Mouse (Mus musculus) kidney, postnatal 25 days (tissue): ENCODE measurements at regions not wholly inside any gene's neighbourhood (a gene's known extent, or its start where the extent isn't known, plus 50 kb on each side); places are given as distances from the start of the nearest gene placed in this dataset.

Source experiments
- DNase-seq, 2 experiments: peaks; one replicate each; pipeline ENCODE4 v3.0.0; 2021; ENCODE audit warnings: mixed read lengths in 2 of 2

DNA sequence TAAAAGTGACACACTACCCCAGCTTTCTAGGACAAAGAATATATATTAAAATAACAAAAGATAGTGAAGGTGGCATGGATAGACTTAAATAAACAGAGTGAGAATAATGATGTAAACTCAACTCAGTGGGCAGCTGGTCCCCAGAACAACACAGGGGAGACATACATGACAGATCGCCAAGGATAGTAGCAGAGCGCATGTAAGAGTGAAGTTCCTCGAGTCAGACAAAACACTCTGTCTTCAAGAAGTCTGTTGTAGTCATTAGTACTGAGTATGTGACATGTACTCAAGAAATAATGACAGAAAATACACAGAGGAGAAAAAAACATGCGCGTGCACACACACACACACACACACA, 74.8 kb upstream of the Stxbp5l start:
- no peak for DNase-seq

DNA sequence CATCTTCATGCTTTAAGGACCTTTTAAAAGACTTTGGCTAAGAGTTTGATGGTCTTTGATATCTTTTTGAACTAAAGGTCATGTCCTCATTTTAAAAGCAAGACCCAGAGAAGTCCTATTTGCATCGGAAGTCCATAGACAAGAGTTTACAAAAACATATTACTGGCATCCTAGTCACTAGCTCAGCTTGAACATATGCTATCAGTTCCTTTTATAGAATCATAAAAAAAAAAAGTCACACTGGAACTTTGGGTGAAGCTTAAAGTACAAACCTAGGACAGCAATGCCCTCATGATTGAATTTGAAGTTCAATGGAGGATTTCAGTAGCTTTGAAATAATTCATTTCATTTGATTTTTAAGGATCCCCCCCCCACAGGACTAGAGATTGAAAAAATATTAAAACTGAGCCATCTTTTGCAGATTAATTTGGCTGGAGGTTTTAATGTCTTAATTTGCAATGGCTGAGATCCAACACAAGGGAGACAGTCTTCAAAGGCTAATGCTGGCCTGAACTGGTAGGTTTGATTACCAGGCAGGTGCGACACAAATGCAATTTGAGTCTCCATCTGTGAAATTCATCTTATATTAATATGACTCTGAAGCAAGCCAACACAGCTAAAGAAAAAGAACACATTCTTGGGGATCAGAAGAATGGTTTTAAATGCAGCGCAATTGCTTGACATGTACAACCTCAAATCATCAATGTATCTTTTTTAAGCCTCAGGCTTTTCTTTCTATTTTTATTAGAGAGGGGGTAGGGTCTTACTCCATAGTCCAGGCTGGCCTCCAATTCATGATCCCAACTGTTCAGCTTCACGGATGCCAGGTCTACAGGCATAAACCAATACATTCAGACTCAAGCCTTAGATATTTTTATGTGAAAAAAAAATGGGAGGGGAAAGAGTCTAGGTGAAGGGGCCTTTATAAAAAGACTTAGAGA, 74.1 kb upstream of the Stxbp5l start:
- DNase-seq = no peak

DNA sequence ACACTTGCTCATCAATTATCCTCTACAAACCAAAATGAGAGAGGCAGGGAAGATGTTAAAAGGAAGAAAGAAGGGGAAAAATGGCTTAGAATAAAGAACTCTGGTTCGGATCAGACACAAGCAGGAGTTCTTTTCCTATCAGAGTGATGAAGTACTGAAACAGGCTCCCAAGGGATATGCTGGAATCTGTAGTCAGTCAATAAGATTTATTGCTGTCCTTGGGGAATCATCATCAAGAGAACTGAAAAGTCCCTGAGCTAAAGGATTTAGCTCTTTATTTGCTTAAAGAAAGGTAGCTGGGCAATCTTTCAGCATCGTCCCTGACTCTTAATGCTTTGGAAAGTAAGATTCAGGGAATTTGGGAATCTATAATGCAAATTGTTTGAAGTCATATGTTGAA, 71.2 kb upstream of the Stxbp5l start:
- DNase-seq = no peak

DNA sequence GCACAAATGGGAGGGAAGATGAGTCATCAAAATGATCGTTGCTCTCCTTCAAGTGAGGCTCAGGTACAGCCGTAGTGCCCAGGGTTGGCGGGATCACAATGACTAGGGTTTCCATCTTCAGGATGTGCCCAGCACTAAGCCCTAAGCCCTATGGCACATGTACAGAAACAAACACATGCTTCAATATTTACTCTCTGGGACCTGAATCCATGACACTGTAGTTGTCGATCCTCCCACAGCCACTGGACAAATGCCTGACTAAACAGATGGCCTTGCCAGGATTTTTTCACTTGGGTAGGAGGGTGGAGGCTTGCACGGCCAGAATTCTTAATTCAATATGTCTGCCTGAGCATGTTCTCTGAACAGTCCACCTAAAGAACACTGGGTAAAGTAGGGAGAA, 65.1 kb upstream of the Stxbp5l start:
- DNase-seq = no peak

DNA sequence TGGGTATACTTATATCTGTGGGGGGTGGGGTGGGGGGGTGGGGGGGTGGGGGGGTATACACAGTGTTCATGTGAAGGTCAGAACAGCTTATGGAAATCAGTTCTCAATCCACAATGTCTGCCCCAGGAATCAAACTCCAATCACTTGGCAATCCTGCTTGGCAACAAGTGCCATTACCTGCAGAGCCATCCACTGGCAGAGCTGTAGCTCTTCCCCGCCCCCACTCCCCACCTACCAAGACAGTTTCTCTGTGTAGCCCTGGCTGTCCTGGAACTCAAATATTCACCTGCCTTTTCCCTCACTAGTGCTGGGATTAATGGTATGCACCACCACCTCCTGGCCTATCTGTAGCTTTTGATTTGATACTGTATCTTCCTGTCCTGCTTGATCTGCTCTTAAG, 61.0 kb upstream of the Stxbp5l start:
- no peak for DNase-seq

DNA sequence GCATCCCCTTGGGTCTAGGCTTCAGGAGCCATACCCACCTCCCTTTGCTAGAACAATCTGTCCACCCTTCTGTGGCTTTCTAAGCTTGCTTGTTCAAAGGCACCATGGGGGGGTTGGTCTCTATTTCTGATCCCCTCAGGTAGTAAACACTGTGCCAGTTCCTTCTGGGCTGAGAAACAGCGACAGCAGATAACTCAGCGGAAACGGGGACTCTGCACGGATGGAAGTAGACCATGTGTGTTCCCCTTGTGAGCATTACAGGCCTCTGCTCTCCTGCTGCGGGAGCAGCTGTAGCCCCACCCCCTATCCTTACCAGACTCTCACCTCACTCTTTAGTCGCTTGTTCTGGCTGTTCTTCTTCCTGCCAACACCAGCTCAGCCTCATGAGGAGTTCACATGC, 58.2 kb upstream of the Stxbp5l start:
- no peak for DNase-seq

DNA sequence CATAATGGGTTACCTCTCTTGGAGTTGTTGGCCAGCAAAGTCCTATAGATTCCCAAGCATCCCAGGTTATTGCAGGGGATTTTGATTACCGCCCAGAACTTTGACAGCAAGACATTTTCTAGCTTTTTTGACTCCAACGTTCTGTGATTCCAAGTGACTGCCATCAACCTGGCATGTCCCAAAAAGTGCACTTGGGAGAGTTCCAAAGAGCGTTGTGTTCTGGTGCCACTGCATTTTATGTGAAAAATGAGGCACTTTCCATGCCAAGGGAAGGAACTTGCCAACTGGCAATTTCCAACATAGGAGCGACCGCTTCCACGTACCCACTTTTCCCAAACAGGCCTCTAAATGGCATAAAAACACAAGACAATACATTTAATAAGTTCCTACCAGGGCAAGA, 57.7 kb upstream of the Stxbp5l start:
- DNase-seq = no peak

DNA sequence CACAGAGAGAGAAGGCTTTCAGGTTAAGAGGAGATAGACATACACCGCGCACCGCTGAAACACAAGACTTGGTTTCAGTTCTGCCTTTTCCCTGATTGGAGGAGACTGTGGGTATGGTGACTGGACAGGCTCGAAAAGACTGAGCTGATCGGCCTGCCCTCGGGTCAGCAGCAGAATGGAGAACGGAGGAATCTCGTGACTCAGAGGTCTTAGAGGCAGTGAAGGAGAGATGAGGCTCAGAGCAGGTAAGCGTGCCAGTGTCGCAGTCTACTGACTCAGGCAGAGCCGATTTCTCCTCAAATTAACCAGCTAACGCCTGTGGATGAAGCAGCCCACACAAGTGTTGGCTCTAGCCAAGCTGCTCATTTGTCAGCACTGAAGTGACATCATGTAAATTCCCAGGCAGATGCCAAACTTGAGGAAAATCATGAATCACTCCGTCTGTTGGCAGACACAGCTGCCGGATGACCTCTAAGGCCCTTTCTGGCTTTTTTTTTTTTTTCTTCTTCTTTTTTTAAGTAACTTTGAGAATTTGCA, 55.9 kb upstream of the Stxbp5l start:
- peak; percentile 2 to 36 for DNase-seq
